Mouse (Mus musculus): Measurements from ENCODE around the gene Ssr2.

GRCm38 (mm10) chr3:88591950-88592731 lies 16.5 kb downstream of the Ssr2 start:
- TF ChIP-seq POLR2A (IDR thresholded peaks at IDR 0.05; ENCODE audit: insufficient read length, low read depth) (peak; percentile 12), USF1 (IDR thresholded peaks at IDR 0.05; ENCODE audit: low read depth) (no peak), MYOD1 (IDR thresholded peaks at IDR 0.05; ENCODE audit: control insufficient read depth in 1 of 3, insufficient read length in 2 of 3, low read depth in 2 of 3) (no peak), REST (IDR thresholded peaks at IDR 0.05; ENCODE audit: insufficient read depth, insufficient read length) (no peak), MAX (IDR thresholded peaks at IDR 0.05; ENCODE audit: low read depth) (no peak), TCF12 (IDR thresholded peaks at IDR 0.05; ENCODE audit: insufficient read depth, poor library complexity, severe bottlenecking) (no peak), POLR2AphosphoS2 (IDR thresholded peaks at IDR 0.05; ENCODE audit: insufficient read length, low read depth) (no peak), E2F4 (IDR thresholded peaks at IDR 0.05; ENCODE audit: insufficient read depth) (no peak), MYOG (IDR thresholded peaks at IDR 0.05; ENCODE audit: control insufficient read depth in 1 of 3, insufficient read depth in 1 of 3, insufficient read length in 2 of 3, low read depth in 2 of 3) (no peak)
